Mouse (Mus musculus) liver, embryonic 16.5 days (tissue): ENCODE measurements at regions not wholly inside any gene's neighbourhood (a gene's known extent, or its start where the extent isn't known, plus 50 kb on each side); places are given as distances from the start of the nearest gene placed in this dataset.
A peak's percentile ranks its signal among the peaks of the same experiment; 100 is the strongest.

Experiments used
- ATAC-seq: fragments of 200-750 bp; cut with Nextera tagmentation; 2 replicates; pipeline ENCODE4 v1.8.0; 2017; ENCODE audit warnings: low read depth, mild to moderate bottlenecking, moderate number of reproducible peaks, moderate library complexity
- H3K27ac ChIP-seq: fragments of 300-500 bp; sonication (generic); 2 replicates; pipeline ENCODE4 v1.5.1; 2014; ENCODE audit warnings: mild to moderate bottlenecking, low read length
- H3K27me3 ChIP-seq: fragments of 300-500 bp; sonication (generic); 2 replicates; pipeline ENCODE4 v1.6.1; 2014; ENCODE audit warnings: low read depth, low read length, mixed read lengths; ENCODE audit not compliant: control insufficient read depth, insufficient read depth
- H3K36me3 ChIP-seq: fragments of 300-500 bp; sonication (generic); 2 replicates; pipeline ENCODE4 v1.6.1; 2014; ENCODE audit warnings: mild to moderate bottlenecking; ENCODE audit not compliant: control insufficient read depth, insufficient read depth
- H3K4me1 ChIP-seq: fragments of 300-500 bp; sonication (generic); 2 replicates; pipeline ENCODE4 v1.6.1; 2014; ENCODE audit warnings: low read depth, low read length, mixed read lengths; ENCODE audit not compliant: control insufficient read depth
- H3K4me2 ChIP-seq: fragments of 300-500 bp; sonication (generic); 2 replicates; pipeline ENCODE4 v1.6.1; 2014; ENCODE audit warnings: low read depth, low read length, mixed read lengths
- H3K4me3 ChIP-seq: fragments of 300-500 bp; sonication (generic); 2 replicates; pipeline ENCODE4 v1.5.1; 2014; ENCODE audit warnings: low read depth, mild to moderate bottlenecking, low read length
- H3K9ac ChIP-seq: fragments of 300-500 bp; sonication (generic); 2 replicates; pipeline ENCODE4 v1.6.1; 2014; ENCODE audit warnings: low read depth, low read length
- H3K9me3 ChIP-seq: fragments of 300-500 bp; sonication (generic); replicated peaks from 2 replicates; pipeline ENCODE4 v1.6.1; 2016; ENCODE audit warnings: low read length; ENCODE audit not compliant: control insufficient read depth
- WGBS: fragments of 180-500 bp; shearing (Covaris S2); extraction: QIAGEN DNeasy Blood & Tissue Kit; methylation state at CpG from one replicate; pipeline ENCODE4 v1.1.7; 2014; ENCODE audit not compliant: insufficient replicate concordance; 5-methylcytosine and 5-hydroxymethylcytosine counted together

DNA sequence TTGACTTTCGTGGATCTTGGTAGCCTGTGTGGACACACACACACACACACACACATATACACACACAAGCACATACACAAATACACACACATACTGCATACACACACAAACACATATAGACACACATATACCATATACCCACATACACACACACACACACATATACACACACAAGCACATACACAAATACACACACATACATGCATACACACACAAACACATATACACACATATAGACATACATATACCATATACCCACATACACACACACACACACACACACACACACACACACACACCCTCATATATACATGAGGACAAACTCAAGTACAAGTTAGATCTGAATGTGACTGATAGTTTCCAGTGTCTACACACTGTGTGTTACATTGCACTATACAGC is 256.9 kb downstream of the Plekhb2 start:
- Histone ChIP-seq H3K9ac (no peak overlapping the region), H3K4me1 (no peaks in the 10 kb centered on the region), H3K4me3 (no peak overlapping the region), H3K27me3 (no peaks in the 10 kb centered on the region), H3K9me3 (no peaks in the 10 kb centered on the region), H3K27ac (no peak overlapping the region), H3K4me2 (no peak overlapping the region), H3K36me3 (no peaks in the 10 kb centered on the region)
- ATAC-seq: 0 out of 2 replicates have a peak, but pooled peaks have one; percentile 13
- WGBS: 55% methylated on average over 1 of the region's 1 CpGs

DNA sequence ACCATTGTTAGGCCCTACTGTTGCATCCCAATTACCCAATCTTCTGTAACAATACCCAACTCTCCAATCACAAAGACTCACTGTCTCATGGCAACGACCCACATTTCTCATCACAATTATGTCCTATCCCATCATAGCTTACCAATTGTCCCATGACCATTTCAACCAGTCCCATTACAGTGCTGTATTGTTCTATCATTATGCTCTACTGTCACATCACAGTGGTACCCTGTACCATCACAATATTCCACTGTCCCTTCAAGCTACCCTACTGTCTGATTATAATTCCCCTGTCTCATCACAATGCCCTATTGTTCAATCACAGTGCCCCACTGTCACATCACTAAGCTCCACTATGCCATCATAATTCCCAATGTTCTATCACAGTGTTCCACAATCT is 260.0 kb downstream of the Plekhb2 start:
- WGBS: 37% methylated on average over 1 of the region's 1 CpGs

GRCm38 (mm10) chr1:35115521-35115920 is 265.7 kb downstream of the Plekhb2 start:
- Histone ChIP-seq H3K4me3 (no peak overlapping the region), H3K9ac (no peak overlapping the region), H3K27me3 (no peaks in the 10 kb centered on the region), H3K4me2 (no peak overlapping the region), H3K4me1 (no peaks in the 10 kb centered on the region), H3K27ac (no peak overlapping the region), H3K9me3 (no peaks in the 10 kb centered on the region; the same call in 1 of the 2 replicates), H3K36me3 (no peaks in the 10 kb centered on the region)
- no peak for ATAC-seq

More for the DNA sequence above, 260.0 kb downstream of the Plekhb2 start:
- Histone ChIP-seq H3K9me3 (no peaks in the 10 kb centered on the region; the same call in 1 of the 2 replicates), H3K4me2 (no peak overlapping the region), H3K9ac (no peak overlapping the region), H3K36me3 (no peaks in the 10 kb centered on the region), H3K27me3 (no peaks in the 10 kb centered on the region), H3K4me1 (no peaks in the 10 kb centered on the region), H3K27ac (no peak overlapping the region), H3K4me3 (no peak overlapping the region)
- no peak for ATAC-seq

GRCm38 (mm10) chr1:35137907-35138306 is 288.1 kb downstream of the Plekhb2 start:
- WGBS: 53% methylated on average over 3 of the region's 3 CpGs
- H3K9ac ChIP-seq: no peak overlapping the region
- H3K36me3 ChIP-seq: no peaks in the 10 kb centered on the region
- no peaks in the 10 kb centered on the region for H3K27me3 ChIP-seq
- no peak overlapping the region for H3K4me3 ChIP-seq
- no peak for ATAC-seq
- H3K4me1 ChIP-seq: no peaks in the 10 kb centered on the region
- H3K9me3 ChIP-seq: no peaks in the 10 kb centered on the region
- H3K27ac ChIP-seq: no peak overlapping the region
- H3K4me2 ChIP-seq: no peak overlapping the region

- no peaks in the 10 kb centered on the region for H3K36me3 ChIP-seq
- no peak overlapping the region for H3K4me3 ChIP-seq
- H3K4me2 ChIP-seq: no peak overlapping the region
- no peaks in the 10 kb centered on the region for H3K27me3 ChIP-seq
- H3K9me3 ChIP-seq: no peaks in the 10 kb centered on the region
- H3K9ac ChIP-seq: no peak overlapping the region
- H3K4me1 ChIP-seq: no peaks in the 10 kb centered on the region
- no peak overlapping the region for H3K27ac ChIP-seq
- ATAC-seq: no peak
These were observed 299.3 kb downstream of the Plekhb2 start for GRCm38 (mm10) chr1:35149036-35149435.

- no peaks in the 10 kb centered on the region for H3K4me1 ChIP-seq
These were observed 312.7 kb downstream of the Plekhb2 start for GRCm38 (mm10) chr1:35162506-35162905.

GRCm38 (mm10) chr1:35200656-35201055 is 350.9 kb downstream of the Plekhb2 start:
- no peak overlapping the region for H3K9ac ChIP-seq
- H3K4me1 ChIP-seq: no peaks in the 10 kb centered on the region

More at GRCm38 (mm10) chr1:35162506-35162905, 312.7 kb downstream of the Plekhb2 start:
- H3K9me3 ChIP-seq: no peaks in the 10 kb centered on the region
- no peaks in the 10 kb centered on the region for H3K36me3 ChIP-seq
- no peak overlapping the region for H3K4me2 ChIP-seq
- no peak overlapping the region for H3K9ac ChIP-seq
- no peak for ATAC-seq
- H3K27ac ChIP-seq: no peak overlapping the region
- H3K27me3 ChIP-seq: no peaks in the 10 kb centered on the region
- H3K4me3 ChIP-seq: no peak overlapping the region

GRCm38 (mm10) chr1:35201083-35201879 is 351.5 kb downstream of the Plekhb2 start:
- H3K9me3 ChIP-seq: no peaks in the 10 kb centered on the region
- no peak overlapping the region for H3K27ac ChIP-seq
- H3K4me1 ChIP-seq: no peaks in the 10 kb centered on the region
- no peaks in the 10 kb centered on the region for H3K27me3 ChIP-seq
- no peak overlapping the region for H3K4me2 ChIP-seq
- H3K9ac ChIP-seq: no peak overlapping the region
- ATAC-seq: no peak
- no peaks in the 10 kb centered on the region for H3K36me3 ChIP-seq
- WGBS: 49% methylated on average over 7 of the region's 7 CpGs
- H3K4me3 ChIP-seq: no peak overlapping the region

More at GRCm38 (mm10) chr1:35200656-35201055, 350.9 kb downstream of the Plekhb2 start:
- Histone ChIP-seq H3K4me2 (no peak overlapping the region), H3K27me3 (no peaks in the 10 kb centered on the region), H3K36me3 (no peaks in the 10 kb centered on the region), H3K27ac (no peak overlapping the region), H3K4me3 (no peak overlapping the region), H3K9me3 (no peaks in the 10 kb centered on the region)
- no peak for ATAC-seq
- WGBS: 45% methylated on average over 2 of the region's 2 CpGs

DNA sequence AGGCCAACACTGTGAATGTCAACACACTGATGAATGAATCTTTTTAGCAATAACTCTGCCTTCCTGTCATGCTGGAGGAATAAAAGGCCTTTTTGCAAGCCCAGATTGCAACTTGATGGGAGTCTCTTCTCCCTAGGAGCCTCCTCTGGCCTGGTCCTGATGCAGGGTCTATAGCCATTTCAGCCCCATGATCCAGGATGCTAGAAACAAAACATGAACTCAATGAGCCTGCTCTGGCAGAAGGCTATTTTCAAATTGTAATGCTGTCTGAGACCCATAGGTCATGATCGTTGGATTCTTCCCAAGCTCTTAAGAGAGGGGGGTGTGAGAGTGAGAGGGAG is 352.1 kb downstream of the Plekhb2 start:
- Histone ChIP-seq H3K9me3 (no peaks in the 10 kb centered on the region), H3K36me3 (no peaks in the 10 kb centered on the region), H3K4me2 (no peak overlapping the region), H3K9ac (no peak overlapping the region), H3K27ac (no peak overlapping the region), H3K4me3 (no peak overlapping the region), H3K27me3 (no peaks in the 10 kb centered on the region), H3K4me1 (no peaks in the 10 kb centered on the region)
- ATAC-seq: no peak
- WGBS: 65% methylated on average over 1 of the region's 1 CpGs
